Mouse (Mus musculus): ENCODE measurements around the gene Pdlim7. TPM values are rescaled to one million over a fixed set of nuclear protein-coding genes. Genes with fewer than 3 reads are reported as not detected.

The Pdlim7 gene
- polyA plus RNA-seq, 1 experiment = 344 TPM

GRCm38 (mm10) chr13:55500575-55500974, 12.9 kb downstream of the Pdlim7 start:
- H3K4me3 ChIP-seq (ENCODE audit: insufficient read depth, poor library complexity, severe bottlenecking) = no peak overlapping the region
- H3K79me2 ChIP-seq (ENCODE audit: control insufficient read depth, insufficient read depth) = peaks cover 31% of the 10 kb centered on the region
- TF ChIP-seq CEBPB (IDR thresholded peaks at IDR 0.05; ENCODE audit: low read depth) (no peak), MYOD1 (IDR thresholded peaks at IDR 0.05; ENCODE audit: control insufficient read depth, insufficient read length, low read depth) (no peak), MYOG (IDR thresholded peaks at IDR 0.05; ENCODE audit: control insufficient read depth, extremely low read depth, insufficient read length) (no peak), MAX (IDR thresholded peaks at IDR 0.05) (no peak), CTCF (IDR thresholded peaks at IDR 0.05; ENCODE audit: control insufficient read depth, insufficient read depth, insufficient read length) (no peak), USF1 (IDR thresholded peaks at IDR 0.05; ENCODE audit: low read depth) (no peak), FOSL1 (IDR thresholded peaks at IDR 0.05; ENCODE audit: insufficient read depth, low read length, poor library complexity, severe bottlenecking) (no peak)
- H3K79me3 ChIP-seq (ENCODE audit: low read depth) = no peaks in the 10 kb centered on the region
- H3K36me3 ChIP-seq (ENCODE audit: control insufficient read depth, insufficient read depth) = peaks cover 86% of the 10 kb centered on the region
- no peak overlapping the region for H3ac ChIP-seq (ENCODE audit: control insufficient read depth, insufficient read length, low read depth)
- no peaks in the 10 kb centered on the region for H3K27me3 ChIP-seq (ENCODE audit: control insufficient read depth, insufficient read depth, insufficient read length)

- H3K4me3 ChIP-seq (ENCODE audit: insufficient read depth, poor library complexity, severe bottlenecking) = no peak overlapping the region
- H3K79me2 ChIP-seq (ENCODE audit: control insufficient read depth, insufficient read depth) = peaks cover 14% of the 10 kb centered on the region
- H3K36me3 ChIP-seq (ENCODE audit: control insufficient read depth, insufficient read depth) = peaks cover 69% of the 10 kb centered on the region
- H3ac ChIP-seq (ENCODE audit: control insufficient read depth, insufficient read length, low read depth) = no peak overlapping the region
- H3K27me3 ChIP-seq (ENCODE audit: control insufficient read depth, insufficient read depth, insufficient read length) = no peaks in the 10 kb centered on the region
- H3K79me3 ChIP-seq (ENCODE audit: low read depth) = no peaks in the 10 kb centered on the region
- TF ChIP-seq USF1 (IDR thresholded peaks at IDR 0.05; ENCODE audit: low read depth) (no peak), MYOG (IDR thresholded peaks at IDR 0.05; ENCODE audit: control insufficient read depth, extremely low read depth, insufficient read length) (no peak), CEBPB (IDR thresholded peaks at IDR 0.05; ENCODE audit: low read depth) (no peak), MAX (IDR thresholded peaks at IDR 0.05) (no peak), FOSL1 (IDR thresholded peaks at IDR 0.05; ENCODE audit: insufficient read depth, low read length, poor library complexity, severe bottlenecking) (no peak), CTCF (IDR thresholded peaks at IDR 0.05; ENCODE audit: control insufficient read depth, insufficient read depth, insufficient read length) (no peak), MYOD1 (IDR thresholded peaks at IDR 0.05; ENCODE audit: control insufficient read depth, insufficient read length, low read depth) (no peak)
Measured at GRCm38 (mm10) chr13:55498906-55499305, 14.6 kb downstream of the Pdlim7 start.

DNA sequence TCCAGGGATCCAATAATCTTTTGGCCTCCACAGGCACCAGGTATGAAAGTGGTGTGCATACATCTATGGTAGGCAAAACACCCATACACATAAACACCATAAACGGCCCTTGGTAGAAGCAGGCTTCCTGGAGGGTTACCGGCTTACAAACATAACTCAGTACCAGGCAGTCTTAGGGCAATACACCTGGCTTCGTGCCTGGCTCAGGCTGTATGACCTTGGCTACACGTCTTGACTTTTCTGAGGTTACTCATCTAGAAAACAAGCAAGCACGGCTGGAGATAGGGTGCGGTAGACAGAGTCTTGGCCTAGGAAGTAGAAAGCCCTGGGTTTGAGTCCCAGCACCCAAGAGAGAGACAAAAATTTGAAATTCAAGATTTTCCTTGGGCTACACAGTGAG, 16.8 kb downstream of the Pdlim7 start:
- no peak for TF ChIP-seq MYOG (IDR thresholded peaks at IDR 0.05; ENCODE audit: control insufficient read depth, extremely low read depth, insufficient read length)
- TF ChIP-seq MAX (IDR thresholded peaks at IDR 0.05) = no peak
- TF ChIP-seq MYOD1 (IDR thresholded peaks at IDR 0.05; ENCODE audit: control insufficient read depth, insufficient read length, low read depth) = no peak
- no peak for TF ChIP-seq CEBPB (IDR thresholded peaks at IDR 0.05; ENCODE audit: low read depth)
- no peak for TF ChIP-seq USF1 (IDR thresholded peaks at IDR 0.05; ENCODE audit: low read depth)
- no peak for TF ChIP-seq CTCF (IDR thresholded peaks at IDR 0.05; ENCODE audit: control insufficient read depth, insufficient read depth, insufficient read length)
- TF ChIP-seq FOSL1 (IDR thresholded peaks at IDR 0.05; ENCODE audit: insufficient read depth, low read length, poor library complexity, severe bottlenecking) = no peak
- Histone ChIP-seq H3K36me3 (ENCODE audit: control insufficient read depth, insufficient read depth) (peaks cover 47% of the 10 kb centered on the region), H3K79me2 (ENCODE audit: control insufficient read depth, insufficient read depth) (no peaks in the 10 kb centered on the region), H3K4me3 (ENCODE audit: insufficient read depth, poor library complexity, severe bottlenecking) (no peak overlapping the region), H3K27me3 (ENCODE audit: control insufficient read depth, insufficient read depth, insufficient read length) (no peaks in the 10 kb centered on the region), H3ac (ENCODE audit: control insufficient read depth, insufficient read length, low read depth) (no peak overlapping the region), H3K79me3 (ENCODE audit: low read depth) (no peaks in the 10 kb centered on the region)

- TF ChIP-seq CTCF (IDR thresholded peaks at IDR 0.05; ENCODE audit: control insufficient read depth, insufficient read depth, insufficient read length) (no peak), MYOG (IDR thresholded peaks at IDR 0.05; ENCODE audit: control insufficient read depth, extremely low read depth, insufficient read length) (no peak), USF1 (IDR thresholded peaks at IDR 0.05; ENCODE audit: low read depth) (no peak), CEBPB (IDR thresholded peaks at IDR 0.05; ENCODE audit: low read depth) (no peak), MAX (IDR thresholded peaks at IDR 0.05) (no peak), MYOD1 (IDR thresholded peaks at IDR 0.05; ENCODE audit: control insufficient read depth, insufficient read length, low read depth) (no peak), FOSL1 (IDR thresholded peaks at IDR 0.05; ENCODE audit: insufficient read depth, low read length, poor library complexity, severe bottlenecking) (no peak)
- no peaks in the 10 kb centered on the region for H3K79me2 ChIP-seq (ENCODE audit: control insufficient read depth, insufficient read depth)
- no peaks in the 10 kb centered on the region for H3K27me3 ChIP-seq (ENCODE audit: control insufficient read depth, insufficient read depth, insufficient read length)
- peaks cover 38% of the 10 kb centered on the region for H3K36me3 ChIP-seq (ENCODE audit: control insufficient read depth, insufficient read depth)
- no peak overlapping the region for H3K4me3 ChIP-seq (ENCODE audit: insufficient read depth, poor library complexity, severe bottlenecking)
- H3K79me3 ChIP-seq (ENCODE audit: low read depth) = no peaks in the 10 kb centered on the region
- H3ac ChIP-seq (ENCODE audit: control insufficient read depth, insufficient read length, low read depth) = no peak overlapping the region
Measured at GRCm38 (mm10) chr13:55495702-55496101, 17.8 kb downstream of the Pdlim7 start.

DNA sequence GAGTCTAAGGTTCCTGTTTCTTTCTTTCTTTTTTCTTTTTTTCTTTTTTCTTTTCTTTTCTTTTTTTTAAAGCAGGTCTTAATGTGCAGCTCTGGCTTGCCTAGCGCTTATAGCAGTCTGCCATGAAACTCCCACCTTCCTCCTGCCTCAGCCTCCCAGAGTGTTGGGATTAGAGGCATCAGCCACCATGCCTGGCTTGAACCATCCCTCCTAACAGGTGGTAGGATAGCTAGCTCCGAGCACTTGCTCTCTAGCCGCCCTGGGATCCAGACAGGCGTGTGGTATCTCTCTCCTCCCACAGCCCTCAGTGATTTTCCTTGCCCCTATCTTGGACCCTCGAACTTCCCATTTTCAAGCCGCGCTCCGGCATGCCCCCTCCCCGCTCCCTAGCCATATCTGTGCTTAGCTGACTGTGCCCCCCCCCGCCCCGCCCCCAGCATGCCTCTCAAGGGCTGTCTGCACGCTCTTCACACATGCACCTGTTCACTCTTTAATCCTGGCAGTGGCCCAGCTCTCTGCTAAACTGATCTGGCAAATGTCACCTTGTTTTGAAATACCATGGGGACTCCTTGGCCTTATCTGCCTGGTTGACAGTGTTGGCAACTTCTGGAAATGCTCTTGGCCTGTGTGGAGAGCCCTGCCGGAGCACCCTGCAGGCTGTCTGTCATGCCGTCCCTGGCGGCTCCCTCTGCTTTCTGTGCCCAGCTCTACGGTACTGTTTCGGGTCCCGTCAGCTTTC, 18.4 kb downstream of the Pdlim7 start:
- Histone ChIP-seq H3K36me3 (ENCODE audit: control insufficient read depth, insufficient read depth) (peaks cover 32% of the 10 kb centered on the region), H3K79me2 (ENCODE audit: control insufficient read depth, insufficient read depth) (no peaks in the 10 kb centered on the region), H3K27me3 (ENCODE audit: control insufficient read depth, insufficient read depth, insufficient read length) (no peaks in the 10 kb centered on the region), H3K79me3 (ENCODE audit: low read depth) (no peaks in the 10 kb centered on the region), H3K4me3 (ENCODE audit: insufficient read depth, poor library complexity, severe bottlenecking) (no peak overlapping the region), H3ac (ENCODE audit: control insufficient read depth, insufficient read length, low read depth) (no peak overlapping the region)
- no peak for TF ChIP-seq MYOG (IDR thresholded peaks at IDR 0.05; ENCODE audit: control insufficient read depth, extremely low read depth, insufficient read length)
- TF ChIP-seq FOSL1 (IDR thresholded peaks at IDR 0.05; ENCODE audit: insufficient read depth, low read length, poor library complexity, severe bottlenecking) = no peak
- no peak for TF ChIP-seq CTCF (IDR thresholded peaks at IDR 0.05; ENCODE audit: control insufficient read depth, insufficient read depth, insufficient read length)
- TF ChIP-seq MYOD1 (IDR thresholded peaks at IDR 0.05; ENCODE audit: control insufficient read depth, insufficient read length, low read depth) = no peak
- TF ChIP-seq CEBPB (IDR thresholded peaks at IDR 0.05; ENCODE audit: low read depth) = no peak
- no peak for TF ChIP-seq MAX (IDR thresholded peaks at IDR 0.05)
- TF ChIP-seq USF1 (IDR thresholded peaks at IDR 0.05; ENCODE audit: low read depth) = no peak
